Mouse (Mus musculus) liver, adult 2 months (tissue): Measurements from ENCODE around the gene Xpr1. TPM values are rescaled to one million over a fixed set of nuclear protein-coding genes. Genes with fewer than 3 reads are reported as not detected.
A peak's percentile ranks its signal among the peaks of the same experiment; 100 is the strongest.
"Not testable (repeated sequence)": the region's sequence is repeated elsewhere in the genome, so short reads cannot be mapped to it uniquely, and the experiment has no call there.

Experiments used
- DNase-seq: peaks from one replicate; pipeline ENCODE4 v3.0.0-alpha.2; 2011; ENCODE audit warnings: low read depth, low spot score; ENCODE audit errors: extremely low read depth
- H3K27ac ChIP-seq: fragments of 200-500 bp; replicated peaks from 2 replicates; pipeline ENCODE4 v1.5.1; 2012; ENCODE audit warnings: low read depth, mild to moderate bottlenecking, control low read depth, inconsistent platforms, low read length; ENCODE audit not compliant: insufficient read depth
- H3K27me3 ChIP-seq: fragments of 200-500 bp; 2 replicates; pipeline ENCODE4 v1.6.1; 2012; ENCODE audit warnings: mild to moderate bottlenecking, moderate library complexity, low read length, inconsistent platforms; ENCODE audit not compliant: control insufficient read depth, insufficient read depth
- H3K36me3 ChIP-seq: fragments of 200-500 bp; 2 replicates; pipeline ENCODE4 v1.6.1; 2012; ENCODE audit warnings: low read length, inconsistent platforms; ENCODE audit not compliant: control insufficient read depth, insufficient read depth
- H3K4me1 ChIP-seq: fragments of 200-500 bp; 2 replicates; pipeline ENCODE4 v1.6.1; 2011; ENCODE audit warnings: low read length; ENCODE audit not compliant: control insufficient read depth, insufficient read depth
- H3K4me3 ChIP-seq: fragments of 200-500 bp; 2 replicates; pipeline ENCODE4 v1.5.1; 2011; ENCODE audit warnings: low read depth, mild to moderate bottlenecking, control low read depth, low read length, moderate library complexity; ENCODE audit not compliant: insufficient read depth
- H3K79me2 ChIP-seq: fragments of 200-500 bp; 2 replicates; pipeline ENCODE4 v1.6.1; 2012; ENCODE audit warnings: inconsistent platforms, mild to moderate bottlenecking, low read length, moderate library complexity; ENCODE audit not compliant: control insufficient read depth, insufficient read depth
- H3K9ac ChIP-seq: fragments of 200-500 bp; 2 replicates; pipeline ENCODE4 v1.6.1; 2012; ENCODE audit warnings: low read depth, mild to moderate bottlenecking, control low read depth, inconsistent platforms, low read length
- CTCF ChIP-seq: fragments of 200-500 bp; IDR thresholded peaks from 2 replicates; pipeline ENCODE4 v1.5.1; 2011; ENCODE audit warnings: low read depth, low read length, control low read depth
- POLR2A ChIP-seq: fragments of 200-500 bp; IDR thresholded peaks from 2 replicates; pipeline ENCODE4 v1.6.1; 2011; ENCODE audit warnings: low read length, control low read depth; ENCODE audit not compliant: insufficient read depth; ENCODE audit errors: extremely low read depth
- WGBS: fragments of 180-500 bp; shearing (Covaris S2); methylation state at CpG from one replicate; pipeline ENCODE4 v1.1.7; 2018; 5-methylcytosine and 5-hydroxymethylcytosine counted together
- polyA plus RNA-seq: library from polyadenylated mRNA; depleted of rRNA; stranded (reverse); fragments of >200 nt; gene quantifications from 2 replicates; pipeline ENCODE4 v1.2.3, GENCODE M21; 2012
- total RNA-seq: library from RNA; depleted of rRNA; stranded (reverse); fragments of >200 nt; gene quantifications from 2 replicates; pipeline ENCODE4 v1.2.3, GENCODE M21; 2014

Xpr1 gene
- total and polyA plus RNA-seq, 2 experiments = 5.4 to 17.1 TPM

DNA sequence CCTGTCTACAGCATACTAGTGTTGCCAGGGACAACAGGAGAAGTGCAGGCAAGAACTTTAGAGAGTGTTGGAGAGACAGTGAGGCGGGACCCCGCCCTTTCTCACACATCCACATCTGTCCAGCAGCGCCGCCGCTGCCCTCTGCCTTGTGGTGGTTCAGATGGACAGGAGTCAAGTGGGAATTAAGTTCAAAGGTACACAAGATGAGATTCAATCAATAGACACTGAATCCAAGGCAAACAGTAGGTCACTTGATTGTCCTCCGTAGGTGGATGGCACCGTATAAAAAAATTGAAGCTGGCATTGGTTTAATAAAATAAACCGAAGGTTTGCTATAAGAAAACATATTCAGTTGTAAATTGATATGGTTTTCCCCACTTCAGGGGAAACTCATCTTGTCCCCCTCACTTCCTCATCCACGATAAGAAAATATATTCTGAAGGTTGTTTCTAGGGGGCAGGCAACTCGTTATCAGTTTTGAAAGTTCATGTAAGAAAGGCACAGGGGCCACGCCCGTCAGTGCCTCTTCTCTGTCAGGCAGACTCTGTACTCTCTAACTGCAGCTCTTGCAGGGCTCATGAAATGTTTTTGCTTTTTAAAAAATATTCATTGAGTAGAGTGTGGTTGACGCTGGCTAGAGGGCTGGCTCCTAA lies 140.7 kb downstream of the Xpr1 start:
- TF ChIP-seq POLR2A (no peak), CTCF (no peak)
- Histone ChIP-seq H3K4me3 (no peak overlapping the region), H3K36me3 (peaks cover 6% of the 10 kb centered on the region; the same call in 1 of the 2 replicates), H3K4me1 (peaks cover 9% of the 10 kb centered on the region; the same call in 1 of the 2 replicates), H3K79me2 (no peaks in the 10 kb centered on the region), H3K27me3 (no peaks in the 10 kb centered on the region), H3K27ac (peak overlapping the region; percentile 74), H3K9ac (no peak overlapping the region)
- 18% methylated on average over 13 of the region's 13 CpGs for WGBS
- DNase-seq = peak; percentile 98

- Histone ChIP-seq H3K79me2 (no peaks in the 10 kb centered on the region), H3K4me3 (no peak overlapping the region), H3K27me3 (no peaks in the 10 kb centered on the region), H3K4me1 (peaks cover 9% of the 10 kb centered on the region; the same call in 1 of the 2 replicates), H3K9ac (no peak overlapping the region), H3K27ac (peak overlapping the region; percentile 74), H3K36me3 (peaks cover 5% of the 10 kb centered on the region; the same call in 1 of the 2 replicates)
- no peak for TF ChIP-seq POLR2A
- no peak for TF ChIP-seq CTCF
- WGBS = 23% methylated on average over 4 of the region's 4 CpGs
- DNase-seq = peak; percentile 90
Measured at GRCm38 (mm10) chr1:155275793-155276192, 141.4 kb downstream of the Xpr1 start.

DNA sequence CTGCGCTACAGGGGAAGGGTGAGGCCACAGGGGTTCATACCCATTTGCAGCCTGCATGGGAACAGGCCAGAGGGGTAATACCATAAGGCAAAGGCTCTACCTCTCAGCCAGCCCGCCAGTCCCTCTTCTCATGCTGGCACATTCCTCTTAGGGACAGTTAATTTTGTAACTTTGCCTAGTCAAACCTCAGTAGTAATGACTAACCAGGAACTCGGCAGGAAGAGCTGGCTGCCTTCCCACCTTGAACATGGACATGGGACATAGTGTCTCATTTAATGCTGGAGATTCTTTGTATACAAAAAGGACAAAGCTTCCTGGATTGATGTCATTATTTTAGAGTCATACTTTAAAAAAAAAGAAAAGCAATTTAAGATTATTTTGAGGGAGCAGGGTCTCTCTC lies 142.2 kb downstream of the Xpr1 start:
- no peak overlapping the region for H3K9ac ChIP-seq
- no peak overlapping the region for H3K4me3 ChIP-seq
- peak; percentile 97 for DNase-seq
- no peak for TF ChIP-seq CTCF
- no peak for TF ChIP-seq POLR2A
- H3K27ac ChIP-seq = peak overlapping the region; percentile 72
- H3K36me3 ChIP-seq = no peaks in the 10 kb centered on the region
- WGBS = 28% methylated on average over 3 of the region's 3 CpGs
- H3K79me2 ChIP-seq = no peaks in the 10 kb centered on the region
- peaks cover 9% of the 10 kb centered on the region; the same call in 1 of the 2 replicates for H3K4me1 ChIP-seq
- H3K27me3 ChIP-seq = no peaks in the 10 kb centered on the region

DNA sequence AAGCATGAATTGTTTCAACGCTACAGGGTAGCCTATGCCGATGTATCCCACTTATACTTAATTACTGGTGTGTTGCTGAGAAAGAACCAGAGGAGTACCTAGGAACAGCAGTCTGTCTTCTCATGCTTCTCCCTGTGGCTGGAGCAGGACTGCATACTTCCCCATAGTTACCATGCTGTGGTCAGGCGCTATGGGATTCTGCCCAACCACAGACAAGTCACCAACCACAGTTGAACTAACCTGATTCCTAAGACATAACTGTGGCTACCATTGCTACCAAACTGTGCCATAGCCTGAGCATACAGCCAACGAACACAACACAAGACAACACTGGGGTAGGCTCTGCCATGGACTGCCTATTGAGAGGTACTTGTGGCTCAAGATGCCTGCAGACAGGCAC lies 144.3 kb downstream of the Xpr1 start:
- Histone ChIP-seq H3K4me1 (peaks cover 9% of the 10 kb centered on the region; the same call in 1 of the 2 replicates), H3K79me2 (no peaks in the 10 kb centered on the region), H3K9ac (no peak overlapping the region), H3K27me3 (no peaks in the 10 kb centered on the region), H3K27ac (no peak overlapping the region), H3K4me3 (no peak overlapping the region), H3K36me3 (no peaks in the 10 kb centered on the region)
- 95% methylated on average over 4 of the region's 4 CpGs for WGBS
- no peak for DNase-seq
- TF ChIP-seq CTCF (no peak), POLR2A (no peak)

DNA sequence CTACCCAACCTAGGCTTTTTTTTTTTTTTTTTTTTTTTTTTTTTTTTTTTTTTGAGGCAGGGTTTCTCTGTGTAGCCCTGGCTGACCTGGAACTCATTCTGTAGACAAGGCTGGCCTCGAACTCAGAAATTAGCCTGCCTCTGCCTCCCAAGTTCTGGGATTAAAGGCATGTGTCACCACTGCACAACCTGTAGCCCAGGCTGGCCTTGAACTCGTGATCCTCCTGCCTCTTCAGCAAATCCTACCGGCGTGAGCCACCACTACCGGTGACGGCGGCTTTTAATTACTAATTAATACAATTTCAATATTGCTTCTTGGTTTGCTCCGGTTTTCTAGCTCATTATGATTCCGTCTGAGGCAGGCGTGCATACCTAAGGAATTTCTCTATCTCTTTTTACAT lies 154.7 kb downstream of the Xpr1 start:
- WGBS = 95% methylated on average over 10 of the region's 10 CpGs
- not testable (repeated sequence) for H3K79me2 ChIP-seq, H3K27me3 ChIP-seq, H3K4me3 ChIP-seq, H3K27ac ChIP-seq, H3K4me1 ChIP-seq, H3K9ac ChIP-seq, DNase-seq, H3K36me3 ChIP-seq

DNA sequence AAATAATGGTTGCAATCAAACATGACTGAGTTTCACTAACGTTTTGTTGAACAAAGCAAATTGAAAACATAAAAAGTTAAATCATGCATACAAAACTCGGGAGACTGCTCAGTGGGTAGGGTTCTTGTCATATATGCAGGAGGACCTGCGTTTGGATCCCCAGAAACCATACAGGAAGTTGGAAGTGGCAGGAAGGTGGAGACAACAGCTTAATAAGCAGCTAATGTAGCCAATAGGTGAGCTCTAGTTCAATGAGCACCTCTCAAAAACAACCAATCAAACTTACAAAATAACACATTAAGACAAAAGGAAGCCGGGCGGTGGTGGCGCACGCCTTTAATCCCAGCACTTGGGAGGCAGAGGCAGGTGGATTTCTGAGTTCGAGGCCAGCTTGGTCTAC lies 162.9 kb downstream of the Xpr1 start:
- DNase-seq = no peak
- Histone ChIP-seq H3K4me1 (no peaks in the 10 kb centered on the region), H3K79me2 (no peaks in the 10 kb centered on the region), H3K27ac (no peak overlapping the region), H3K27me3 (no peaks in the 10 kb centered on the region), H3K36me3 (no peaks in the 10 kb centered on the region), H3K9ac (no peak overlapping the region), H3K4me3 (no peak overlapping the region)
- WGBS = 90% methylated on average over 8 of the region's 8 CpGs
- TF ChIP-seq CTCF (no peak), POLR2A (no peak)
